Mouse (Mus musculus) layer of hippocampus, adult 9-10 months (tissue): ENCODE data around the gene Slc30a3.
A peak's percentile ranks its signal among the peaks of the same experiment; 100 is the strongest.
"Not testable (repeated sequence)": the region's sequence is repeated elsewhere in the genome, so short reads cannot be mapped to it uniquely, and the experiment has no call there.

Source experiments
- DNase-seq: peaks from one replicate; pipeline ENCODE4 v3.0.0; 2022; ENCODE audit warnings: low spot score

Gene Slc30a3

DNA sequence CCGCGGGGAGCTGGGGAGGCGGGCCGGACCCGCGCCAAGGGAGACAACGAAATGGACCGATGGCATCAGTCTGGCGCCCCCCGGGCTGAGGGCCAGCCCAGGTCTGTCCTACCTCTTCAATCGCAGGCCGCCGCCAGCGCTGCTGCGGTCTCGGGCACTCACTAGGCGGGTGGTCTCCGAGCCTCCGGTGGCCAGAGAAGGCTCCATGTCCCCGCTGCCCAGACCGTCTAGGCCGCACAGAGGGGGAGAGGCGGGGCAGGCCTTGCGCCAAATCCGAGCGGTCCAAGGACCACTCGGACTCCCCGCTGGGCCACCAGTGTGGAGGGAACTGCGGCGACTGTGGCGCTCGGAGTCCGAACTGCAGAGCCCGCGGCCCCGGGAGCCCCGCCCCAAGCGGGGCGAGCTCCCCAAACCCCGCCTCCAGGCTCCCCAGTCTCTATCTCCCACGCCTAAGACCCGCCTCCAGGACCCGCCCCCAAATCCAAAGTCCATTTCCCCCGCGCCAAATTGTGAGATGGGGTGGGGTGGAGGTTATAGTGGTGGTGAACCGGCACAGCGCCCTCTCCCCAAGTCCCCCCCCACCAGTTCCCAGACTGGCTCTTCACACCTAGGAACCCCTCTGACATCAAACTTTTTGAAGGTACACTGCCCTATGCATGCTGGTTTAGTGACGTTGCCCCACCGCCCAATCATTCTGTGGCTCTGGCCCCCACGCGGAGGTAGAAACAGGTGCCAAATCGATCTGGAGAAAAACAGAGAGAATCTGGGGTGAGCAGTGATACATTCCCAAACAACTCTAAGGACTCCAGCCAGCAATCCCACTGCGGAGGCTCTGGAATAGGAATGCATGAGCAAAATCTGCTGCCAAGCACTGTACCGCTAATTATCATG, 14.6 kb downstream of the Slc30a3 start:
- DNase-seq = no peak

DNA sequence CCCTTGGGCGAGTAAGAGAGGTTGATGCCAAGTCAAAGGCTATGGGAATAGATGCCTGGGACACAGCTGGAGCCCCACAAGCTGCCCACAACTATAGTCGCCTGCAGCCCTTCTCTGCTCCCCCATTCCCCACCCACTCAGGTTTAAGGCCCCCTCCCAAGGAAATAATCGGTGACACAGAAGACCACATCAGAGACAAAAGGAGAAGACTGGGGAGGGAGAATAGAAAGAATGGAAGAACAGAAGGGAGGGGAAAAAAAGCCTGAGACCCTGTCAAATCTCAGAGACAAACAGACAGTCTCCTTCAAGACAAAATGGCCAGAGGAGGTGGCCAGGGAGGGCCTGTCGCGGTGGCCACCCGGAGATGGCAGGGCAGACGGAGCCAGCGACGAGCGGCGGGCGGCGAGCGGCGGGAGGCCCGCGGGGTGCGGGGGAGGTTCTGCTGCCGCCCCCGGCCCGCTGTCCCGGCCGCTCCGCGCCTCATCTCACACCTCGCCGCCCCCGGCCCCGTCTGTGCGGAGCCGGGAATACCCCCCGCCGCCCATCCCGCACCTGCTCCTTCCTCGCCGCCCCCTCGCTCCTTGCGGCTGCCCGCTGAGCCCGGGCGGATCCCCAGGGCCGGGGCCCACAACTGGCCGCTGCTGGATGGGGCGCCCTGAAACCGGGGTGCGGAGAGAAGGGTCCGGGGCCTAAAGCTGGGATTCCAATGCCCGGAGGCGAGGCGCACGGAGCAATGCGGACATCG, 15.6 kb downstream of the Slc30a3 start:
- DNase-seq = no peak

DNA sequence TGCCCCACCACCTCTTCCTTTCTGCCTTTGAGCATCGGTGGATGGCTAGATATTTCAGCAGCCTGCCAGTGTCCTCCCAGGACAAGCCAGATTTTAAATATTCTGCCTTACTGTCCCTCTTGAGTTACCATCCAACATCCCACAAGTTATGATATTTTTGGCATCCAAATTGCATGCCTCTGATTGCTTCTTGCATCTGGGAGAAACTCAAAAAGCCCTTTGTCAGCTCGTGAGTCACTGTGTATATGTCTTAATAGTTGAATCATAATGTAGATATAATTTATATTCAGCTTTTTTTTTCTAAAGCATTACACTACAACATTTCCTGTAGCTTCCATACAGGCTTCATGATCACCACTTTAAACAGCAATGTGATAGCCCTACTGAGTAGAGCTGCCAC, 20.9 kb downstream of the Slc30a3 start:
- no peak for DNase-seq

DNA sequence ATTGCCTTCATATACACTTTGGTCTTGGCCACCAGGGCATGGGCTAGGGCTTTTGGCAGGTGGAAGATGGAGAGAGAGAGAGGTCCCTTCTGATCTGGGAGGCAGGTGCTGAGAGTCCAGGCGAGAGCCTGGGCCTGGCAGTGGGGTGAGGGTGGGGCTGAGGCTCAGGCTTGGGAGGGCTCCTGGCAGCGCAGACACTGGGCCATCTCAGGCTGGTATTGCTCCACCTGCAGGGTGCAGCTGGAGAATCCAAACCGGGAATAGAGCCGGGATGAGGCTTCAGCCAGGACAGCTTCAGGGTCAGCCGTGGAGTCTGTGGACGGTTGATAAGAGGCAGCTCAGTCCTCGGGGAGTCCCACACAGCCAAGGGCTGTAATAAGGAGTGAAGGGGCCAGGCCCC, 21.4 kb downstream of the Slc30a3 start:
- no peak for DNase-seq

DNA sequence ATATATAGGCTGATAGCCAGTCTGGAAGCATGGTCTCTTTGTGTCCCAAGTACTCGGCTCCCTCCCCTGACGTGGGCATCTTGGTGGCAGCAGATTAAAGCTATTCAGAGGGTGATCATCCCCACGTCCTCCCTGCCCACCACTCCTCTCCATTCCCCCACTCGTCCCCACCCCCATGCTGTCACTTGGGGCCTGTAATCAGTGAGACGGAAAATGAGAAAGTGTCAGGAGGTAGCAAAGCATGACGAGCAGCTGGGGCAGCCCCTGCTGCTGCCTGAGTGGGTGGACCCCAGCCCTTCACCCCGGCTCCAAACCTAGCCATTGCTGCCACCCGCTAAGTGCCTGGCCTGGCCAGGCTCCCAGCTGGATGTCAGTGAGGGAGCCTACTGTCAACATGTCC, 24.1 kb downstream of the Slc30a3 start:
- DNase-seq = no peak

DNA sequence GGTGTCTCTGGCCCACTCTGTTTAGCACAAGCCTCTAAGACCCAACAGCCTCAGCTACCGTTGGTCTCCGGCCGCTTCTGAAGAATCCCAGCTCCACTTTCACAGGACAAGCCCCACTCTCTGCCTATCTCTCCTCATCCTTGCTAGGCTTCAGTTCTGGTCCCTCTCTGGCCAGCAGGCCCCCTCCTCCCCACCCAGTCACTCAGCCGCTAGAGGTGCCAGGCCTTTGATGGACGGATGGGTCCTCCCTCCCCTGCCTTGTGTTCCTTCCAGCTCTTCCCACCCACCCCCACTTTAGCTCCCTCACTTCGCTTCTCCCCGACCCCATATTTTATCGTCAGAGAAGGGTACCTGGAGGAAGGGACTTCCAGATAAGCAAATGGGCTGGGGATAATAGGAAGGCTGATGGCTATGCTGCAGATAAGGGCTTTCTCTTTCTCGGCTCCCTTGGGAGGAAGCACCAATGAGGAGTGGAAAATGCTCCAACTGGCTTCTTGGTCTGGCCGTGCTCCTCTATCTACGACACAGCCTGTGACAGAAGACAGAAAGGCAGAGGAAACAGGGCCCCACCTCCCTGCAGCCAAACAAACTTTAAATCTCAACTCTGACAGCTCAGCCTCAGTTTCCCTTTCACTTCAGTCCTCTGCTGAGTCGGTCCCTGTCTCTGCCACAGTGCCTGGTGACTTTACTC, 25.0 kb downstream of the Slc30a3 start:
- DNase-seq = no peak

DNA sequence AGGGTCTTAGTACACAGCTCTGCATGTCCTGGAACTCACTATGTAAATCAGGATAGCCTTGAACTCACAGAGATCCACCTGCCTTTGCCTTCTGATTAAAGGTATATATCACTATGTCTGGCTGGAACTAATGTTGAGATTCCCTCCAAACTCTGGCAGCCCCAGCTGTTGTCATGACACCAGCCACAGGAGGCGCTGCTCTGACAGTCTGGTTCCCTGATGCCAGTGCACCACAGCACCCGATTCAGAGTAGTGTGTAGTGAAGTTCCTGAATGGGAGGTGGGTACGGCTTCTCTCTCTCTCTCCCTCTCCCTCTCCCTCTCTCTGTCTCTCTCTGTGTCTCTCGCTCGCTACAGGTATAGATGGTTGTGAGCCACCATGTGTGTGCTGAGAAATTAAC, 25.7 kb downstream of the Slc30a3 start:
- no peak for DNase-seq

DNA sequence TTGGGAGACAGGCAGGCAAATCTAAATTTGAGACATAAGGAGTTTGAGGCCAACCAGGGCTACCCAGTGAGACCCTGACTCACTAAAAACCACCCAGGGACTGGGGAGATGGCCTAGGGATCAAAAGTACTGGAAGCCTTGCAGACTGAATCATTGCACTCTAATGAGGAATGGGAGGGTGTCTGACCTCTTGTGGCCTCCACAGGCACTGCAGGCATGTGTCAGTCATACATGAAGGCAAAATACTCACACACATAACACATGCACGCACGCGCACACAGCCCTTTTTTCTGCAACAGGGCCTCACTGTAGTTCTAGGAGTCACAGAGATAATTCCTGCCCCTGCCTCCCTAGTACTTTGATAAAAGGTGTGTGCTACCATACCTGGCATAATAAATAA, 26.7 kb downstream of the Slc30a3 start:
- DNase-seq = no peak

DNA sequence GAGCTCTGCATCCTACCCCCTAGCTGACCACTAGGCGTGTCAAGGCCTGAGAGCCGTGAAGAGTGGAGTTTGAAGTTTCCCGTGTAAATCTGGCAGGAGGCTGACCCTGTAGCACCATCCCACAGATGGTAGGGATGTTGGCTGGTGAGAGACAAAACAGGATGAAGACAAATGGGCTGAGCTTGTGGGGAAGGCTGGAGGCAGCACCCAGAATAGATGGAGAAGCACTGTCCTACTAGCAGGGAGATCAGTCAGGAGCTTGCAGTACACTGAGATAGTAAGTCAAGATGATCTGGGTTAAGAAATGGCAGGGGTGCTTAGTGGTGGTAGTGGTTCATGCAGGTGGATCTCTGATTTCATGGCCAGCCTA, 27.3 kb downstream of the Slc30a3 start:
- DNase-seq = no peak

DNA sequence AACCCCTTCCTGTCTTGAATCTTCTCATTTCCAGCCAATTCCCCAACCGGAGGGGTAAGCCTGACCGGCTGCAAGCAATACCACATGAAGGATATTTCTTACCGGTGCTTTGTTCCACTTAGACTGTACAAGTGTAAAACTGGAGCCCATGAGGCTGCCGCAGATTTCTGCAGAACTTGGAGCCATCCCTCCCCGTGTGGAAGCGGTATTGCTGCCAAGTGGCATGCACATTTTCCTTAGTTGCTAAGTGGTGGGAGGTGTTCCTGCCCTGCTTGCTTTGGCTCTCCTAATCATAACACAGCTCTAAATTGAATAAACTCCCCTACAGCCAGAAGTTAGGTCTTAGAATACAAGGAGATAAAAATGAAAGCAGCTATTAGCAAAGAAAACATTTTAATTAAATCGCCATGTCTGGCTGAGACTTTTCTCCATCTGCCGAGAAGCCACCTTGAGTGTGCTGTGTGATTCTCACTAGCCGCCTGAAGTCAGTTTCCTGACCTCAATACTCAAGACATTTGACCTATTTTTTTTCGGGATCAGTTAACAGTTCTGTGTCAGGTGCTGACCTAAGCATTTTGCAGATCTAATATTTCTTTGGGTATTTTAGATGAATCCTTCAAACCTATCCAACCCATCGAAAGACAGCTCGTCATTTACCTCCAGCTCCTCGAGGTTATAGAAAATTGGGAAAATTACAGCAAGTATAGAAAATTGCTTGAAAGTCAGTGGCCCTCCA, 27.8 kb downstream of the Slc30a3 start:
- no peak for DNase-seq

DNA sequence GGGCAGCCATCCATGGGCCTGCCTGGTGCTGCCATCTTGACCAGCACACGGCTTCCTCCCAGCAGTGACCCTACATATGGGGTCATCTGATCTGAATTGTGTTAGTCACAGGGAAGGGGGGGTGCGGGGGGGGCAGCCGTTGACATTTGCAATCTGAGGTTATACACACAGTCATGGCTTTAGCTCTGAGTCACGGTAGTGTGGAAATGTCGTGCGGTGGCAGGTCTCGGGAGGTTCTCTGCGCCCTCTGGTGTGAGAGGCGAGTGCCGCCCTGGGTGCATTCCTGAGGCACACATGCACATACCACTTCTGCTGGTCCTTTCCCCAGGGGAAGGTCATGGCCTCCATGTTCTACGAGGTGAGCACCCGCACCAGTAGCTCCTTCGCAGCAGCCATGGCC, 31.7 kb downstream of the Slc30a3 start:
- DNase-seq = no peak

DNA sequence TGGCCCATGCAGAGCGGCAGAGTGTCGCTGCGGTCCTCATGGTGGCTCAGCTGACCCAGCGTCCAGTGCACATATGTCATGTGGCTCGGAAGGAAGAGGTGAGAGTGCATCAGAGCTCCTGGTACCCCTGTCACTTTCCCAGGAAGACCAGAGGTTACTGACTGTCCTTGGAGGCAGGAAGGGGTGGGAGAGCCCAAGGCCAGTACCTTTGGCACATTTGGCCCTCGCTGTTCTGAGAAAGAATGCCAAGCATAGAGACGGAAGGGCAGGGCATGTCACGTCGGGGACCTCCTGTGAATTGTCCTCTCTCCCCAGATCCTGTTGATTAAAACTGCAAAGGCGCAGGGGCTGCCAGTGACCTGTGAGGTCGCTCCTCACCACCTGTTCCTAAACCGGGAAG, 34.9 kb downstream of the Slc30a3 start:
- DNase-seq = no peak

DNA sequence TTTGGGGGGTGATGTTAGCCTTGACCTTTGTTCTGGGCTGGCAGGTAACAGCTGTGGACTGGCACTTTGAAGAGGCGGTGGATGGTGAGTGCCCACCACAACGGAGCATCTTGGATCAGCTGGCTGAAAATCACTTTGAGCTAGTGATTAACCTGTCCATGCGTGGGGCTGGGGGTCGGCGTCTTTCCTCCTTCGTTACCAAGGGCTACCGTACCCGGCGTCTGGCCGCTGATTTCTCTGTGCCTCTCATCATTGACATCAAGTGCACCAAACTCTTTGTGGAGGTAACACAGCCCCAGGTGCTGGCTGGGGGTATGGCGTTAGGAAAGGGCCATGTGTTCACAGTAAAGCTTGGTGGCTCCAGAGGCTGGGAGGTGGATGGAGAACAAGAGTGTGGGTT, 36.2 kb downstream of the Slc30a3 start:
- DNase-seq = no peak

DNA sequence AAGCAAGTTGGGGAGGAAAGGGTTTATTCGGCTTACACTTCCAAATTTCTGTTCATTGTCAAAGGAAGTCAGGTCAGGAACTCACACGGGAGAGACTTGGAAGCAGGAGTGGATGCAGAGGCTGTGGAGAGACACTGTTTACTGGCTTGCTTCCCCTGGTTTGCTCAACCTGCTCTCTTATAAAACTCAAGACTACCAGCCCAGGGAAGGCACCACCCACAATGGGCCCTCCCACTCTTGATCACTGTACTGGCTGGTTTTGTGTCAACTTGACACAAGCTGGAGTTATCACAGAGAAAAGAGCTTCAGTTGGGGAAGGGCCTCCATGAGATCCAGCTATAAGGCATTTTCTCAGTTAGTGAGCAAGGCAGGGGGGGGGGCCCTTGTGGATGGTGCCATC, 37.0 kb downstream of the Slc30a3 start:
- DNase-seq = no peak

DNA sequence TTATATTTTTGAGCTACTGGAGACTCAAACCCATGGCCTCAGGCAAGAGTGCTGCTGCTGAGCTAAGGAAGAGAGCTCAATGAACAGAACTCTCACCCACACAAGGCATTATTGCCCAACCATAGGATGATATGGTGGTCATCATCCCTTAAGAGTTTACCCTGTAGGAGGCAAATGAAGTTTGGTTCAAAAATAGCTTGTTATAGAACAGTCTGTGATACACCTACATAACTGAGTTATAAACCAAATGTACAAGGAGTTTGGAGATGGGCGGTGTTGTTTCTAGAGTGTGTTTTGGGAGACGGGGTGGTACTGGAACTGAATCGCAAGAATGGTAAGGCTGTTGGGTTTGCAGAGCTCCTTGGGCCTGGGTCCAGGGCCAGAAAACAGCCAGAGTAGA, 38.2 kb downstream of the Slc30a3 start:
- DNase-seq = no peak

DNA sequence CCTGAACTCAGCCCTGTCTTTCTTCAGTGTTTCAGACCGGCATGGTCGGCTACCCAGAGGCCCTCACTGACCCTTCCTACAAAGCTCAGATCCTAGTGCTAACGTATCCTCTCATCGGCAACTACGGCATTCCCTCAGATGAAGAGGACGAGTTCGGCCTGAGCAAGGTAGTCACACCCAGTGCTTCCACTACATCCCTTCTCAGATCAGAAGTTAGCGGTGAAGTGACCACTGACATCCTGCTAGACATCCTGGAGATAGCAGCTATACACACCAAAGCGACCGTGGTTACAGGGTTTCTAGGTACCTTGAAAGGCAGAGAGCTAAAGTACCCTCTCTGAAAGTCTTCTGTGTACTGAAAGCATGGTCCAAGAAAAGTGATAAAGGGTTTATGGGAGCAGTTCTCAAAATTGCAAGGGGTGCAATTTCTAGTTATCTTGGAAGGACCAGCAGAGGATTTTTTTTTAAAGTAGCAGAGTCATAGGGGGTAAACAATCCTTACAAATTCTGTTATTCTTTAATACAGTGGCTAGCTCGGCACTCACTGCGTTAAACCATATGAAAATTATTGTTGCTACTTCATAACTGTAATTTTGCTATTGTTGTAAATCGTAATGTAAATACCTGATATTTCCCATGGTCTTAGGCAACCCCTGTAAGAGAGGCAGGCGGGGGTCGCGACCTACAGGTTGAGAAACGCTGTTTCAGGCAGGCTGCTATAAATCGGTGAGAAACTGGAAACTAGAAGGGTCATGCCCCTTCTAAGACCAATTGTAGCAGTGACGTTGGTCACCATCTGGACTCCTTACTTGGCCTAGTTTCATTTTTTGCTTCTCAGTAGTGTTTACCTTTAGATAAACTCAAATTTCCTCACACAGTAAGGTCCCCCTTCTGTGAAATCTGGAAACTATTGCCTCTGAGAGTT, 52.6 kb downstream of the Slc30a3 start:
- DNase-seq = no peak

DNA sequence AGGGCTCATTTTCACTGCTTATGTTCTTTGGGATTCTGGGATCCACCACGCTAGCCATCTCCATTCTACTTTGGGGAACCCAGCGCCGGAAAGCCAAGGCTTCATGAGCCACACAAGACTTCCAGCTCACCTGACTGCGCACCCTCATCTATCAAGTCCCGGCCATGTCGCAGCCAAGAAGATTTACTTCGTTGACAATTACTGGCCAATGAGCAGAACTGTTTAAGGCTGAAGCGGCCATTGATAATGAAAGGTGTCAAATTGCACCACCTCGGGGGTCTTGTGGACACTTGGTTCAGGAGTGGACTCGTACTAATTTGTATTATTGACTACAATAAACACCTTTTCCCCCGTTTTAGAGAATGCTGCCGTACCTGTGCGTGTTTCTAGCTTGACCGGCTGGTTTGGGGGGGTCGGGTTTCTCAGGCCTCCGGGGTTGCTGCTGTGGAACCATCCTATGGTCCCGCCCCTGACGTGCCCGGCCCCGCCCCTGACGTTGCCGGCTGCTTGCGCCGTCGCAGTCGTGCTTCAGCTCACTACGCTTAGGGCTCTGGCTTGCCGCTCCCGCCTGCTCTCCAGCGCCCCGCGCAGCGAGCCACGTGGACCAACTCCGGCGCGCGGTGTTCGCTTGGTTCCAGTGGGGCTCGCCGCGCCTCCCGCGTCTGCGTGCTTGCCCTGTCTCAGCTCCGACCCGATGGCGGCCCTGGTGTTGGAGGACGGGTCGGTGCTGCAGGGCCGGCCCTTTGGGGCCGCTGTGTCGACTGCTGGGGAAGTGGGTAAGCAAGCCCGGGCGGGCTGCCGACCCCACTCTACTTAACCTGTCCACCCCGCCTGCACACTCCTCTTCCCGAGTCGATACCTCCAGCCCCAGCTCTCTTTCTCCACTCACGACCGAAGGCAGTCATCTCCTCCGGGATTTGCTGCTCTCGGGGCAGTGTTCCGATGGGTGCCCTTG, 53.5 kb downstream of the Slc30a3 start, which contains the start of gene Cad:
Gene Cad, plus strand, starts transcription at position 520 of the 955 bp plus-strand sequence.
- peak; percentile 69 for DNase-seq

DNA sequence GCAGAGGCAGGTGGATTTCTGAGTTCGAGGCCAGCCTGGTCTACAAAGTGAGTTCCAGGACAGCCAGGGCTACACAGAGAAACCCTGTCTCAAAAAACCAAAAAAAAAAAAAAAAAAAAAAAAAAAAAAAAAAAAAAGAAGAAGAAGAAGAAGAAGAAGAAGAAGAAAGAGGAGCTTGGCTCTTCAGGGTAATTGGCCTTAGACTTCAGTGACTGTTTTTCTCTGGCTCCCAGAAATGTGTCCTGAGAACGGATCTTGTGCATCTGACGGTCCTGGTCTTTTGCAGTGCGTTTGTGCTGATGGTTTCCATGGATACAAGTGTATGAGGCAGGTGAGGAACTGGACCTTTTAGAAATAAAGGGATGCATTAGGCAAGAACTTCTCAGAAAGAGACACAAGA, 54.3 kb downstream of the Slc30a3 start:
- not testable (repeated sequence) for DNase-seq

DNA sequence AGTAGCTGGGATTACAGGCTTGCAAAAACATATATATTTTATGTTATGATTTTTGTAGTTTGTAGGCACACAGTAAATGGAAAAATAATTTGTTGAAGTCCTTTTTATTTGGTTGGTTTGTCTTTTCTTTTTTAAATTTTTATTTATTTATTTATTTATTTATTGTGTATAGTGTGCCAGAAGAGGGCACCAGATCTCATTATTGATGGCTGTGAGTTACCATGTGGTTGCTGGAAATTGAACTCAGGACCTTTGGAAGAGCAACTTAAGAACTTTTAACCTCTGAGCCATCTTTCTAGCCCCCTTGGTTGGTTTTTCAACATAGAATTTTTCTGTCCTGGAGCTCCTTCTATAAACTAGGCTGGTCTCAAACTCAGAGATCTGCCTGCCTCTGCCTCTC, 57.6 kb downstream of the Slc30a3 start:
- DNase-seq = no peak
